Mouse (Mus musculus): ENCODE measurements around the gene Xcr1.

- TF ChIP-seq CEBPB (IDR thresholded peaks at IDR 0.05; ENCODE audit: low read depth), result no peak
- no peak for TF ChIP-seq CTCF (IDR thresholded peaks at IDR 0.05; ENCODE audit: control insufficient read depth, insufficient read depth, insufficient read length)
- TF ChIP-seq MYOD1 (IDR thresholded peaks at IDR 0.05; ENCODE audit: control insufficient read depth, insufficient read length, low read depth), result no peak
- TF ChIP-seq MAX (IDR thresholded peaks at IDR 0.05), result no peak
- TF ChIP-seq USF1 (IDR thresholded peaks at IDR 0.05; ENCODE audit: low read depth), result no peak
- TF ChIP-seq FOSL1 (IDR thresholded peaks at IDR 0.05; ENCODE audit: insufficient read depth, low read length, poor library complexity, severe bottlenecking), result no peak
- TF ChIP-seq MYOG (IDR thresholded peaks at IDR 0.05; ENCODE audit: control insufficient read depth, extremely low read depth, insufficient read length), result no peak
Observed at GRCm38 (mm10) chr9:123814326-123814725, 47.5 kb downstream of the Xcr1 start.
